Mouse (Mus musculus): Measurements from ENCODE around the gene Fryl.
"Not testable (repeated sequence)": the region's sequence is repeated elsewhere in the genome, so short reads cannot be mapped to it uniquely, and the experiment has no call there.

The Fryl gene

DNA sequence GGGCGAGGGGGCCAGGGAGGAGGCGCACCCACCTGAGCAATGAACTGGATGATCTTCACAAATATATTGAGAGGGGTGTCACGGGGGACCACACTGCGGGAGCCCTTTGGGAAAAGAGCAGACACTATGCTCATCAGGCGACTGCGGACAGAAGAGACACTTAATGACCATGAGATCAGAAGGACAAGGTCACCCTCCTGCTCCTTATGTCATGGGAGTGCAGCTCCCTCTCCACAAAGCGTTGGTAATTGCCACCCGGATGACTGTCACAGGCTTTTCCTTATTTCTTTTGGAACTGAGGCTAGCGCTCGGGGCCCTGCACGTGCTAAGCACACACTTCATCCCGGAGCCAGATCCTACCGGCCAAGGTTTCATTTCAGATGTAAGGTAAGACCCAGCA, 144.1 kb downstream of the Fryl start:
- no peak for DNase-seq (ENCODE audit: low spot score in 2 of 2)

DNA sequence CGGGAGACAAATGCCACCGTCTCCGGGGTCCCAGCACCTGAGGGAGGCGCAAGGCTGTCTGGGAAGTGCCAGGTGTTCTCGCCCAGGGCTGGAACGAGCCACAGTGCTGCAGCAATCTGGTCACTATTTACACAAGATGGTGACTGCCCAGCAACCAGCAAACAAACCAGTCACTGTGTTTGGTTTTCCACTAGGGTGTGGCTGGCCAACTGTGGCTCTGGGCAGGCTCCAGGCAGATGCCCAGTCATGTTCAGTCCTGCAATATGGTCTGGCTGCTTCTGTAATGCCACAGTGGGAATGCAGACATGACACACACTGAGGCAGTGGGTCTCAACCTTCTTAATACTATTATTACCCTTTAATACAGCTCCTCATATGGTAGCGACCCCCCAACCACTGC, 152.8 kb downstream of the Fryl start:
- DNase-seq (ENCODE audit: low spot score in 2 of 2), result no peak

- no peak for DNase-seq (ENCODE audit: low spot score in 2 of 2)
Observed at GRCm38 (mm10) chr5:73102342-73102989, 154.0 kb downstream of the Fryl start.

- no peak for DNase-seq (ENCODE audit: low spot score in 2 of 2)
Observed at GRCm38 (mm10) chr5:73092236-73092635, 164.2 kb downstream of the Fryl start.

DNA sequence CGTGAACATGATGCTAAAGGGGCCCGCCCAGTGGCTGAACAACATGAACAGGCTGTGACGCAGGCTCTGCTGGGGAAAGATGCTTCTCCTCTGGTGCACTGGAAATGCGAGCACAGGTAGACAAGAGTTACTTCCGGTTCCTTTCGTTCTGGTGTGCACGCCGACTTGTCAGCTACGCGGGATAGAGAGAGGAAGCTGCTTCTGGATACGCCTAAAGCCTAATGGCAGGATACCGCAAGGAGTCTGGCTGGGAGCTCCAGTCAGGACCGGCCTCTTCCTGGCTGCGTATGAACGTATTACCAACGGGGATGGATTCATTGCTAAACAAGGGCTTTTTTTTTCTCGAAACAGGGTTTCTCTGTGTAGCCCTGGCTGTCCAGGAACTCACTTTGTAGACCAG, 167.3 kb downstream of the Fryl start:
- DNase-seq (ENCODE audit: low spot score in 2 of 2), result no peak

DNA sequence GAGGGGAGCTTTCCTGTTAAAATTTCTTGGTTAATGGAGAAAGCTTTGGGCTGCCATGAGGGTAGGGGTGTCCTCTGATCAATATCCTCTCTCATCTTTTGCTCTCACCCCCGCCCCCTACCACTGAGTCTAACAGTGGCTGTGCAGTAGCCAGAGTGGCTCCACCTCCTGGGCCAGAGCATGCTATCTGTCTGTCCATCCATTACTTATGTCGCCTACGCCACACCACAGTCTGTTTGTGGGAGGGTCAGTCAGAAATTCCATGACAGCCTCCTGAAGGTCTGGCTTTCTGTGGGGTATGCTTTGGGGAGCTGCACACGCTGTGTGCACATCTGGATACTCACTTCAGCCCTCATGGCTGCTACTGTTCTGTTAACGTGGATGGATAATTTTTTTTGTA, 174.9 kb downstream of the Fryl start:
- no peak for DNase-seq (ENCODE audit: low spot score in 2 of 2)

GRCm38 (mm10) chr5:73079801-73080200, 176.6 kb downstream of the Fryl start:
- DNase-seq (ENCODE audit: low spot score in 2 of 2), result no peak

DNA sequence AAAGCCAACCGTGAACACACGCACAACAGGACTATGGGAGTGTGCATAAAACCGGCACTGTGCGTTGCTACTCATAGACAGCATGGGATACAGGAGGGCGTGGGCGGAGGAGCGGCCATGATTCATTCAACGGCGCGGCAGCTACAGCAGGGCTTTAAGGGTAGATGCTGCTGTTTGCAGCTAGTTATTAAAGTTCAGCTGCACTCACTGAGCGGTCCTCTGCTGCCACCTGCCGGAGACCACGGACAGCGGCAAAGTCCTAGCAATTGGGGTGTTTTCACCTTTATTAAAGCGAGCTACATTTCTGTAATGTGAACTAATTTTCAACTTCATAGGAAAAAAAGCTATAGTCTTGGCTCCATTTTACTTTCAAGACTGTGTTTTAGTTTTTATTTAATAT, 185.1 kb downstream of the Fryl start:
- peak; percentile 22 to 73 for DNase-seq (ENCODE audit: low spot score in 2 of 2)

- no peak for DNase-seq (ENCODE audit: low spot score in 2 of 2)
Observed at GRCm38 (mm10) chr5:73066946-73067345, 189.5 kb downstream of the Fryl start.

- no peak for DNase-seq (ENCODE audit: low spot score in 2 of 2)
Observed at GRCm38 (mm10) chr5:73063768-73064669, 192.4 kb downstream of the Fryl start.

- no peak for DNase-seq (ENCODE audit: low spot score in 2 of 2)
Observed at GRCm38 (mm10) chr5:73061506-73062155, 194.8 kb downstream of the Fryl start.

DNA sequence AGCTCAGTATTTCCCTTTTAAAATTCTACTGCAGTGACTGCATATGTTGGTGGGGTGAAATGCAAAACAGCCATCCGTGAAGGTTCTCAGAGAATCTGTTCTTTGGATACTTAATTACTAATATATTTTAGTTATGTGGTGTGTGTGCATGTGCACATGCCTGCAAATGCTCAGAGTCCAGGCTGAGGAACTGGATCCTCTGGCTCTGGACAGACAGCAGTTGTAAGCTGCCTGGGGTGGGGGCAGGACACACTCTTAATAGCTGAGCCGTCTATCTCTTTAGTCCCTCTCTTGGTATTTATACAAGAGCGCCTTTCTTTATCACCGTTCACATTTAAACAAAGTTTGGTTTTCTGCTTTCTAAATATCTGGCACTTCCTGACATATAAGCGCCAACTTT, 199.5 kb downstream of the Fryl start:
- DNase-seq (ENCODE audit: low spot score in 2 of 2), result no peak

- peak in 1 of 2 experiments; percentile 15 for DNase-seq (ENCODE audit: low spot score in 2 of 2)
Observed at GRCm38 (mm10) chr5:73056457-73056856, 200.0 kb downstream of the Fryl start.

DNA sequence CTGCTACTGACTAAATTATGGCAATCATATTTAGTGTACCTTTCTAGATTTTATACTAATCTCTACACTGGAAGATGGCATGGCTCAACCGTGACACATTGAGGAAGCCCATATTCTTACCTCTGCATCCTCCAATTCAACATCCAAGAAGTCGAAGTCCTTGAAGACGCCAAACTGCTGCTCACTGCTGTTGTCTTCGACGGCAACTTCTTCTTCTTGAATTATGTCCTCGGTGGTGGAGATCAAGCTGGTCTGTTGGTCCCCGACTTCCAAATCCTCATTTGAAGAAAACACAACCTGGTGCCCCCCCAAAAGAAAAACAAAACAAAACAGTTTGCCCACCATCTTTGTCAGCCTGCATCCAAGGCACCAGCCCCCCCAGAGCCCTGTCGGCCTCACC, 202.5 kb downstream of the Fryl start:
- DNase-seq (ENCODE audit: low spot score in 2 of 2), result no peak

- no peak for DNase-seq (ENCODE audit: low spot score in 2 of 2)
Observed at GRCm38 (mm10) chr5:73047651-73048245, 208.7 kb downstream of the Fryl start.

DNA sequence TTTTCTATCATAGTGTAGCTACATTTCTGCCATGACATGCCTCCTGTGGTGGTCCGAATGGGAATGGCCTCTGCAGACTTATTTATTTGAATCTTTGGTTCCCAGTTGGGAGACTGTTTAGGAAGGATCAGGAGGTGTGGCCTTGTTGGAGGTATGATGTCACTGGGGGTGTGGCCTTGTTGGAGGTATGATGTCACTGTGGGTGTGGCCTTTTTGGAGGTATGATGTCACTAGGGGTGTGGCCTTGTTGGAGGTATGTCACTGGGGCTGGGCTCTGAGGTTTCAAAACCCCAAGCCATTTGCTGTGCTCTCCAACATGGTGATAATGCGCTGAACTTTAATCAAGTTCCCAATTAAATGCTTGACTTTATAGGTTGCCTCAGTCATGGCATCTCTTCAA, 212.4 kb downstream of the Fryl start:
- DNase-seq (ENCODE audit: low spot score in 2 of 2), result no peak

DNA sequence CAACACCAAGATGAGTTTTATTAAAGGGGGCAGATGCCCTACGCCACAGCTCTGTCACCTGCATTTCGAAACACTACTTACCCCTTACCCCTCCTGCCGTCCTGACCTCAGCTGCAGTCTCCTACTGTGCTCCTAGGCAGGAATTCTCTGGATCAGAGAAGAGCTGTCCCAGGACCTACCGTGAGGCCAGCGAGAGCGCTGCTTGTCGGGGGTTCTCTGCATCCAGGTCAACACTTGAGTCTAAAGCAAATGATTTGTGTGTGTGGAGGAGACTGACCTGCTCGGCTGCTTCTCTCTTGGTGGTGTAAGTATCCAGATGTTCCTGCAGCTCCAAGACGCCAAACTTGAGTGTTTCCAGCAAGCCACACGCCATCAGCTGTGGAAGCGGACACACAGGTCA, 223.9 kb downstream of the Fryl start:
- no peak for DNase-seq (ENCODE audit: low spot score in 2 of 2)

DNA sequence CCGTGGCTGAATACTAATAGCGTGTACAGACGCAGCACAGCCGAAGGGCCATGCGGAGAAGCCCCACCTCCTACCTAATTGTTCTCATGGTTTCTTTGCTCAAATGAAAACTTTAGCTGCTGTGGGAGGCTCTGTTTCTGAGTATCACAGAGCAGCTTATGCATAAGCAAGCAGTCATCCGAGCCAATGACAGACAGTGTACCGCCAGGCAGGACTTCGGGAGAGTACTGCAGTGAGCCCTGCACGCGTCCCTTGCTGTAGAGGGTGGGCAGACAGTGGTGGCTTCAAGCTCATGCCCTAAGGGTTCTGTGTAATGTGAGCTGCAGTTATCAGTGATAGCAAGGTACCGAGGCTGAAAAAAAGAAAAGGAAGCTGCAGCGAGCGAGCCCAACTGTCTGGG, 227.8 kb downstream of the Fryl start:
- DNase-seq (ENCODE audit: low spot score in 2 of 2), result no peak

GRCm38 (mm10) chr5:73023801-73024200, 232.6 kb downstream of the Fryl start:
- no peak for DNase-seq (ENCODE audit: low spot score in 2 of 2)

DNA sequence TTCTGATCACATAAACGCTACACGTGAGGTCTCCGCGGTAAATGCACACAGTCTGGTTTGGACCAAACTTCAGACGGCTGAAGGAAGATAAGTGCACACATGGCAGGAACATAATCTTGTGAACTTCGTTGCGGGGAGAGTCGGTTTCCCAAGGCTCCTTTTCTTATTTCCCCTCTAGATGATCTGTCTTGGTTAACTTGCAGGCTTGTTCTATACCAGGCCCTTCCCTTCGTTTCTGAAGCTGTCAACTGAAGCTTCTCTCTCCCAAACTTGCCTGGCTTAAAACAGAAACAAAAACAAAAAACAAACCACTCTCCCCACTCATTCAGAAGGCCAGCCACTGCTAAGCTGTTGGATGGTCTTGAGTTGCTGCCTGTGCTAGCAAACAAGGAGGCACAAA, 241.7 kb downstream of the Fryl start:
- DNase-seq (ENCODE audit: low spot score in 2 of 2), result no peak

DNA sequence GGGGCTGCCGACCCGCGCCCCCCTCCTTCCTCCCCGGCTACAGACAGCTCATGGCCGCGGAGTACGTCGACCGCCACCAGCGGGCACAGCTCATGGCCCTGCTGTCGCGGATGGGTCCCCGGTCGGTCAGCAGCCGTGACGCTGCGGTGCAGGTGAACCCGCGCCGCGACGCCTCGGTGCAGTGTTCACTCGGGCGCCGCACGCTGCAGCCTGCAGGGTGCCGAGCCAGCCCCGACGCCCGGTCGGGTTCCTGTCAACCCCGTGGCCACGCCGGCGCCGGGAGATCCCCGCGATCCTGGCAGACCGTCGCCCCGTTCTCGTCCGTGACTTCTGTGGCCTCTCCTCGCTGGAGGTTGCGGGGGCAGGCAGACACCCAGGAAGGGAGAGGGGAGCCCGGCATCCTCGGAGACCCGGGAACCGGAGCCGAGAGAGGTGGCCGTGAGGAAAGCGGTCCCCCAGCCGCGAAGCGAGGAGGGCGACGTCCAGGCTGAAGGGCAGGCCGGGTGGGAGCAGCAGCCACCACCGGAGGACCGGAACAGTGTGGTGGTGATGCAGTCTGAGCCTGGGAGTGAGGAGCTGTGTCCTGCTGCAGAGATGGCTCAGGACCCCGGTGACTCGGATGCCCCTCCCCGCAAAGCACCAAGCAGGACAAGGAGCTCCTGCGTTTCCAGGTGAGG, 242.7 kb downstream of the Fryl start:
- not testable (repeated sequence) for DNase-seq (ENCODE audit: low spot score in 2 of 2)

Measured in thymus, postnatal 10 days (tissue).